Mouse (Mus musculus): ENCODE measurements around the gene Rasl12. TPM values are rescaled to one million over a fixed set of nuclear protein-coding genes. Genes with fewer than 3 reads are reported as not detected.
A peak's percentile ranks its signal among the peaks of the same experiment; 100 is the strongest.

Gene Rasl12
- 6.6 and 7.7 TPM in 2 replicates for polyA plus RNA-seq (2015; fragmentation: Nextera tagmentation; extraction: Ambion mirVana)

- Histone ChIP-seq H3K27ac (replicated peaks) (no peak within 1 kb of the TSS), H3K9me3 (no peaks in the 10 kb centered on the region), H3K4me1 (replicated peaks) (peaks cover 11% of the 10 kb centered on the region), H3K9ac (peak within 1 kb of the TSS; percentile 70), H3K4me2 (peak within 1 kb of the TSS; percentile 76), H3K4me3 (peak within 1 kb of the TSS; percentile 47), H3K27me3 (peaks cover 4% of the 10 kb centered on the region; the same call in 1 of the 2 replicates), H3K36me3 (no peaks in the 10 kb centered on the region)
- ATAC-seq (ENCODE audit: low read depth), result peak; percentile 80
- under 1% methylated on average over 24 of the region's 24 CpGs for WGBS
Observed at GRCm38 (mm10) chr9:65398279-65398678, at the start of gene Rasl12. Rasl12 (plus strand) TSS chr9:65398506.

GRCm38 (mm10) chr9:65353251-65353650 lies 45.1 kb upstream of the Rasl12 start:
- Histone ChIP-seq H3K9me3 (no peaks in the 10 kb centered on the region), H3K36me3 (peaks cover 43% of the 10 kb centered on the region), H3K27me3 (no peaks in the 10 kb centered on the region), H3K4me1 (replicated peaks) (peaks cover 10% of the 10 kb centered on the region), H3K9ac (0 out of 2 replicates have a peak overlapping the region, but pooled peaks have one; percentile 26), H3K4me2 (no peak overlapping the region), H3K4me3 (no peak overlapping the region), H3K27ac (replicated peaks) (no peak overlapping the region)
- 91% methylated on average over 5 of the region's 5 CpGs for WGBS
- no peak for ATAC-seq (ENCODE audit: low read depth)

DNA sequence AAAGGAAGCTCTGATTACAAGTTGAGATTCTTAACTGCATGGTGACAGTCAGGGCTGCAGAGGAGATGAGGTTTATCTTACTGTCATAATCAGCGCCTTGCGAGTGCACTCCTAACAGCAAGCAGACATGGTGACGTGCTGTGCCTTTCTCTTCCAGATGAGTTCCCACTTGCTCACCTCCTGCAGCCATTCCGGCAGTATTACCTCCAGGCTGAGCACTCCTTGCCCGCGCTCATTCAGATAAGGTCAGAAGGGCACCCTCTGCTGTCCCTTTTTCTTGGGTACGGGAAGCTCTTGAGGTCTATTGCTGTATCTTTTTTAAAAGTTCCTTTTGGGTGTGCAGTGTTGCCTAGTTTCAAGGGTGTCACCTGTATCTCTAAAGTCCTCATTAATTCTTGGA lies 41.7 kb upstream of the Rasl12 start:
- H3K27me3 ChIP-seq, result no peaks in the 10 kb centered on the region
- no peak overlapping the region for H3K27ac ChIP-seq (replicated peaks)
- H3K4me3 ChIP-seq, result no peak overlapping the region
- no peaks in the 10 kb centered on the region for H3K4me1 ChIP-seq (replicated peaks)
- no peak for ATAC-seq (ENCODE audit: low read depth)
- peaks cover 74% of the 10 kb centered on the region for H3K36me3 ChIP-seq
- H3K9ac ChIP-seq, result no peak overlapping the region
- no peak overlapping the region for H3K4me2 ChIP-seq
- H3K9me3 ChIP-seq, result no peaks in the 10 kb centered on the region
- 86% methylated on average over 7 of the region's 7 CpGs for WGBS

- Histone ChIP-seq H3K4me1 (replicated peaks) (no peaks in the 10 kb centered on the region), H3K9ac (no peak overlapping the region), H3K27me3 (no peaks in the 10 kb centered on the region), H3K4me3 (no peak overlapping the region), H3K9me3 (no peaks in the 10 kb centered on the region), H3K4me2 (no peak overlapping the region), H3K36me3 (peaks cover 78% of the 10 kb centered on the region), H3K27ac (replicated peaks) (no peak overlapping the region)
- ATAC-seq (ENCODE audit: low read depth), result no peak
- 90% methylated on average over 2 of the region's 2 CpGs for WGBS
Observed at GRCm38 (mm10) chr9:65356971-65357370, 41.3 kb upstream of the Rasl12 start.

DNA sequence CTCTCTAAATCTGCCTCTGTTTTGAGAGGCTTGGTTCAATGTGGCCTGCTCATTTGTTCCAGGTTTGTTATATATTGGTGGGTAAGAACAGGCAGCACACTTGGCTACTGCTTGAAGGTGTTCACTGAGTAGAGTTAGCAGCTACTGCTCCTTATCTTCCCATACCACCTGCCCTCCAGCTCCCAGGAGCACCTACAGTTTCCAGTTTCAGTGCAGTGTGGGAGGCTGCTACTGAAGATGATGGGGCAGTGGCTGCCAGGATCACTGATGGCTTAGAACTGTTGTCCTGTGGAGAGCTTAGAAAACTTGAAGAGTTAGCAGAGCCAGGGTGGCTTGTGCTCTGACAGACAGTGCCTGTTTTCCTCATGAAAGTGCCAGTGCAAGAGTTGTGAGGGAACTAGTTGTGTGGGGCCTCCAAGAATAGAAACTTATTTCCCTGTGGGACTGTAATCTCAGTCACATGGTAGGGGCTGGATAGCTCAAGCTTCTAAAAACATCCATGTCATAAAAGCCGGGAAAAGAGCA lies 39.3 kb upstream of the Rasl12 start:
- Histone ChIP-seq H3K4me3 (no peak overlapping the region), H3K27ac (replicated peaks) (no peak overlapping the region), H3K9me3 (no peaks in the 10 kb centered on the region), H3K27me3 (no peaks in the 10 kb centered on the region), H3K9ac (no peak overlapping the region), H3K36me3 (peaks cover 93% of the 10 kb centered on the region), H3K4me2 (no peak overlapping the region), H3K4me1 (replicated peaks) (no peaks in the 10 kb centered on the region)
- no peak for ATAC-seq (ENCODE audit: low read depth)
- WGBS, result 95% methylated on average over 1 of the region's 1 CpGs

DNA sequence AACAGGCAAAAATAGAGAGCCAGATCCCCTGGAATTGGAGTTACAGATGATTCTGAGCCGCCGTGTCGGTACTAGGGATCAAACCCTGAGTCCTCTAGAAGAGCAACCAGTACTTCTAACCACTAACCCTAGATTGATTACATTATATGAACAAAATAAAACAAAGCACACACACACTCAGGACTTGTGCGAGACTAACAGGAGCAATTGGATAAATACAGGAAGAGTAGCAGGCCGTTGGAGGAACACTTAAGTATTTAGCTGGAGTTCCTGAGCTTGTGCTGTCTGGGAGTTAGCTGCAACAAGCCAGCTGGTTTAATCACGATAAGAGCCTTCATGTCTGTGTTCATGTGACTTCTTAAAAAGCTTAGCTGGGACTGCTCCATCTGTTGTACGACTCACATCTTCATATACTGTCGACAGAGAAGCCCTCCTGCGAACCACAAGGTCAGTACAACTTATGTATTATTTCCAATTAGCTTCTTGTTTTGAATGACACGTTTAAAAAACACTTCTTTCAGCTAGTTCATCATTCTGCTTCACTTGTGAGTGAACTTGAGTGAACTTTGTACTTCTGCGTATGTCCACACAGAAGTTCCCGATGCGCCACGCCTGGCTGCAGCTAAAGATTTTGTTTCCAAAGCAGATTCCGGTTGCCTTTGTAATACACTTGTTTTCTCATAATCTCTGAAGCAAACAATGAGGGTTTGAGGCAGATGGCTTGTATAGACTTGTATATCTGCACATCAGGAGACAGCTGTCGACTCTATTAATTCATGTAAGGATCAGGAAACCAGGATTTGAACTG lies 37.5 kb upstream of the Rasl12 start, which contains the start of gene Ubap1l:
Gene Ubap1l, plus strand, starts transcription at position 401 of the 808 bp plus-strand sequence.
- H3K27ac ChIP-seq (replicated peaks), result no peak within 1 kb of the TSS
- no peak within 1 kb of the TSS for H3K9ac ChIP-seq
- no peaks in the 10 kb centered on the region for H3K27me3 ChIP-seq
- H3K4me1 ChIP-seq (replicated peaks), result no peaks in the 10 kb centered on the region
- peaks cover 86% of the 10 kb centered on the region for H3K36me3 ChIP-seq
- ATAC-seq (ENCODE audit: low read depth), result no peak
- 94% methylated on average over 16 of the region's 16 CpGs for WGBS
- H3K4me2 ChIP-seq, result no peak within 1 kb of the TSS
- H3K9me3 ChIP-seq, result no peaks in the 10 kb centered on the region
- no peak within 1 kb of the TSS for H3K4me3 ChIP-seq

GRCm38 (mm10) chr9:65363684-65364083 lies 34.6 kb upstream of the Rasl12 start:
- H3K9me3 ChIP-seq, result no peaks in the 10 kb centered on the region
- WGBS, result 65% methylated on average over 9 of the region's 9 CpGs

GRCm38 (mm10) chr9:65365721-65366120 lies 32.6 kb upstream of the Rasl12 start:
- Histone ChIP-seq H3K4me1 (replicated peaks) (0 out of 2 replicates have a peak, but pooled peaks cover 3% of the 10 kb centered on the region), H3K27ac (replicated peaks) (no peak overlapping the region), H3K9ac (no peak overlapping the region), H3K27me3 (no peaks in the 10 kb centered on the region), H3K36me3 (peaks cover 54% of the 10 kb centered on the region), H3K4me3 (no peak overlapping the region), H3K9me3 (no peaks in the 10 kb centered on the region), H3K4me2 (no peak overlapping the region)
- ATAC-seq (ENCODE audit: low read depth), result no peak
- 91% methylated on average over 7 of the region's 7 CpGs for WGBS

More at GRCm38 (mm10) chr9:65363684-65364083, 34.6 kb upstream of the Rasl12 start:
- Histone ChIP-seq H3K27me3 (no peaks in the 10 kb centered on the region), H3K27ac (replicated peaks) (no peak overlapping the region), H3K4me3 (no peak overlapping the region), H3K9ac (no peak overlapping the region), H3K4me1 (replicated peaks) (0 out of 2 replicates have a peak, but pooled peaks cover 3% of the 10 kb centered on the region), H3K4me2 (no peak overlapping the region), H3K36me3 (peaks cover 69% of the 10 kb centered on the region)
- no peak for ATAC-seq (ENCODE audit: low read depth)

DNA sequence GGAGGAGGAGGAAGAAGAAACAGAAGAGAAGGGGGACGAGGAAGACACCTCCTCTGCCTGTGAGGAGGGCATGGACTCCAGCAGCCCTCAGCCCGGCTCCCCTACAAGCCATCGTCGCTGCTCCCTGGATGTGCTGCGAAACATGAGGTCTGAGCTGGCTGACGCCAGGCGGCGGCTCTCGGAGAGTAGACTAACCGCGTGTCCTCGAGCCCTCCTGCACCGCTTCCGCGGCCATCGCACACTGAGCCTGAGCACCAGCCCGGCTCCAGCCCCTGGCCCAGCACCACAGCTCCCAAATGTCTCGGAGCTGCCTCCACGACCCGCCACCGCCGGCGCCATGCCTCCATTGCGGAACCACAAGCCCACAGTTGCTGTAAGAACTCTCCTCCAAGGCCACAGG lies 26.6 kb upstream of the Rasl12 start:
- Histone ChIP-seq H3K9me3 (no peaks in the 10 kb centered on the region), H3K4me2 (no peak overlapping the region), H3K9ac (no peak overlapping the region), H3K4me1 (replicated peaks) (0 out of 2 replicates have a peak, but pooled peaks cover 3% of the 10 kb centered on the region), H3K27ac (replicated peaks) (no peak overlapping the region), H3K4me3 (no peak overlapping the region), H3K36me3 (peaks cover 48% of the 10 kb centered on the region), H3K27me3 (no peaks in the 10 kb centered on the region)
- ATAC-seq (ENCODE audit: low read depth), result no peak
- 81% methylated on average over 24 of the region's 24 CpGs for WGBS

DNA sequence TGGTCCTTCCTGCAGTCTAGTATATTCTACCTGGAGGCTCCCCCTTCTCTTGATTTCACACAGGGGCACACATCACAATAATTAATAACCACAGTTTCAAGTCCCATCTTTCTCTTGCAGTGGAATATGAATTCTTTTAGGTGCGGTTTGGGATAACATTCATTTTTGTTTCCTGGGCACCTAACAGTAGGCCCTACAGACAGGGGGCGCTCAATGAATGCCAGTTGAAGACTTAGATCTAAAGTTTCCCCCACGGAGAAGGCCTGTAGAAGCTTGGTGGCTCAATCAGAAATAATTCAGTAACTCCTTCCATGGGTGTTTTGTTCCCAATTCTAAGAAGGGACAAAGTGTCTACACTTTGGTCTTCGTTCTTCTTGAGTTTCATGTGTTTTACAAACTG lies 25.9 kb upstream of the Rasl12 start:
- H3K4me2 ChIP-seq, result no peak overlapping the region
- no peak overlapping the region for H3K9ac ChIP-seq
- no peaks in the 10 kb centered on the region for H3K9me3 ChIP-seq
- no peak overlapping the region for H3K27ac ChIP-seq (replicated peaks)
- H3K4me3 ChIP-seq, result no peak overlapping the region
- ATAC-seq (ENCODE audit: low read depth), result no peak
- H3K27me3 ChIP-seq, result no peaks in the 10 kb centered on the region
- no peaks in the 10 kb centered on the region for H3K4me1 ChIP-seq (replicated peaks)
- H3K36me3 ChIP-seq, result peaks cover 50% of the 10 kb centered on the region
- WGBS, result 77% methylated on average over 4 of the region's 4 CpGs

- Histone ChIP-seq H3K4me3 (no peak overlapping the region), H3K4me2 (no peak overlapping the region), H3K4me1 (replicated peaks) (no peaks in the 10 kb centered on the region), H3K27ac (replicated peaks) (0 out of 2 replicates have a peak overlapping the region, but pooled peaks have one; percentile 33), H3K9ac (no peak overlapping the region), H3K27me3 (no peaks in the 10 kb centered on the region), H3K9me3 (no peaks in the 10 kb centered on the region), H3K36me3 (peaks cover 52% of the 10 kb centered on the region)
- 91% methylated on average over 5 of the region's 5 CpGs for WGBS
- ATAC-seq (ENCODE audit: low read depth), result no peak
Observed at GRCm38 (mm10) chr9:65374468-65375162, 23.7 kb upstream of the Rasl12 start.

All from neural tube, embryonic 13.5 days (tissue).